Mouse (Mus musculus) lung, embryonic 14.5 days (tissue): ENCODE results near the gene Asb10. TPM values are rescaled to one million over a fixed set of nuclear protein-coding genes. Genes with fewer than 3 reads are reported as not detected.

Experiments used
- ATAC-seq: fragments of 200-750 bp; cut with Nextera tagmentation; 2 replicates; pipeline ENCODE4 v1.8.0; 2017; ENCODE audit warnings: mild to moderate bottlenecking, moderate TSS enrichment, moderate library complexity; ENCODE audit not compliant: insufficient read depth
- DNase-seq: peaks from one replicate; pipeline ENCODE4 v3.0.0-alpha.2; 2015
- H3K27ac ChIP-seq: fragments of 300-500 bp; sonication (generic); 2 replicates; pipeline ENCODE4 v1.5.1; 2014; ENCODE audit warnings: low read depth, mild to moderate bottlenecking, moderate library complexity
- H3K27me3 ChIP-seq: fragments of 300-500 bp; sonication (generic); 2 replicates; pipeline ENCODE4 v1.6.1; 2014; ENCODE audit warnings: low read length, control low read depth; ENCODE audit not compliant: insufficient read depth
- H3K36me3 ChIP-seq: fragments of 300-500 bp; sonication (generic); 2 replicates; pipeline ENCODE4 v1.6.1; 2014; ENCODE audit warnings: control low read depth; ENCODE audit not compliant: insufficient read depth
- H3K4me1 ChIP-seq: fragments of 300-500 bp; sonication (generic); 2 replicates; pipeline ENCODE4 v1.6.1; 2014; ENCODE audit warnings: antibody characterized with exemption, control low read depth; ENCODE audit not compliant: insufficient read depth
- H3K4me2 ChIP-seq: fragments of 300-500 bp; sonication (generic); 2 replicates; pipeline ENCODE4 v1.6.1; 2014; ENCODE audit warnings: mild to moderate bottlenecking
- H3K4me3 ChIP-seq: fragments of 300-500 bp; sonication (generic); 2 replicates; pipeline ENCODE4 v1.5.1; 2014; ENCODE audit warnings: low read depth, low read length
- H3K9ac ChIP-seq: fragments of 300-500 bp; sonication (generic); 2 replicates; pipeline ENCODE4 v1.6.1; 2014
- H3K9me3 ChIP-seq: fragments of 300-500 bp; sonication (generic); 2 replicates; pipeline ENCODE4 v1.6.1; 2016; ENCODE audit warnings: low read depth, low read length, control low read depth
- CTCF ChIP-seq: IDR thresholded peaks from 2 replicates; pipeline ENCODE4 v1.5.1; 2016; ENCODE audit warnings: antibody characterized with exemption, low read depth
- WGBS: fragments of 180-500 bp; shearing (Covaris S2); extraction: QIAGEN DNeasy Blood & Tissue Kit; methylation state at CpG from one replicate; pipeline ENCODE4 v1.1.7; 2014; 5-methylcytosine and 5-hydroxymethylcytosine counted together
- polyA plus RNA-seq: library from polyadenylated mRNA; unstranded; fragments of >200 nt; fragmentation: Nextera tagmentation; extraction: Ambion mirVana; gene quantifications from 2 replicates; pipeline ENCODE4 v1.2.1, GENCODE M21; 2014

Asb10 gene
- polyA plus RNA-seq, 1 experiment from 2014 or later, result 0.29 TPM

DNA sequence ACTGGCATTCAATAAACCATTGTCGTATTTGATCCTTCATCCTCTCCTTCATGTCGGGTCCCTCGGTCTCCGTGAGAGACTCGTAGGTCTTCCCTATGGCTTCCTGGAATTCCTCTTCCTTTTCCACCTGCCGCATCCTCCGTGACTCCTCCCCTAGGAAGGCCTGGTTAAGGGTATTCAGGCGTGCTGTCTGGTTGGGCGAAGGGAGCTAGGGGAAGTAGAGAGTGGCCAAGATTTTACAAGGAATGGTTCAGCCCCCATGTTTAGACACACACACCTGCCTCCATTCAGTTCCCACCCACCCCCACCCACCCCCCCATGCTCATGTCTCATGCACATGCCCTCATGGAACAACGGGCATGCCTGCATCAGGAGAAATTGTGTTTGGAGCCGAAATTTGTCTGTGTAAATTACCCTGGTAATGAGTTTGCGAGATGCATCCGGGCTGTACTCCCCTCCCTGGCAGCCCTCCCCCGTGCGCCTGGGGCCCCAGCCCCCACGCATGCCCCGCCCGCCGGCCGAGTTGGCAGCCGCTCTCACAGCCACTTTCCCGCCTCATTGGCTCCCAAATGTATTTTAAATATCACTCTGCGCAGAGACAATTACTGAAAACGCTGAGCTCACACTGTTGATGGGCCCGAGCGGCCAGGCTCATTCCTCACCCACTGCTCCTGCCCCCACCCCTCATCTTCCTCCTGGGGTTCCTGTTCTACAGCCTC lies 10.0 kb upstream of the Asb10 start:
- WGBS, result 24% methylated on average over 26 of the region's 26 CpGs
- Histone ChIP-seq H3K27ac (no peak overlapping the region), H3K4me2 (peak overlapping the region; percentile 53), H3K4me3 (peak overlapping the region; percentile 16; the same call in 1 of the 2 replicates), H3K9me3 (no peaks in the 10 kb centered on the region; the same call in 1 of the 2 replicates), H3K27me3 (peaks cover 5% of the 10 kb centered on the region; the same call in 1 of the 2 replicates), H3K36me3 (no peaks in the 10 kb centered on the region), H3K9ac (no peak overlapping the region), H3K4me1 (peaks cover 9% of the 10 kb centered on the region)
- no peak for TF ChIP-seq CTCF
- ATAC-seq (peak; percentile 68), DNase-seq (peak; percentile 80)

GRCm38 (mm10) chr5:24542643-24543042 lies 1.9 kb upstream of the Asb10 start:
- no peak for TF ChIP-seq CTCF
- Histone ChIP-seq H3K9me3 (no peaks in the 10 kb centered on the region), H3K4me2 (no peak overlapping the region), H3K27ac (no peak overlapping the region), H3K36me3 (no peaks in the 10 kb centered on the region), H3K4me1 (peaks cover 13% of the 10 kb centered on the region), H3K4me3 (no peak overlapping the region), H3K27me3 (no peaks in the 10 kb centered on the region), H3K9ac (no peak overlapping the region)
- ATAC-seq, result no peak
- no peak for DNase-seq
- WGBS, result 74% methylated on average over 7 of the region's 7 CpGs

GRCm38 (mm10) chr5:24541144-24541569 lies 379 bp upstream of the Asb10 start:
- DNase-seq (no peak), ATAC-seq (peak; percentile 18; the same call in 1 of the 2 replicates)

DNA sequence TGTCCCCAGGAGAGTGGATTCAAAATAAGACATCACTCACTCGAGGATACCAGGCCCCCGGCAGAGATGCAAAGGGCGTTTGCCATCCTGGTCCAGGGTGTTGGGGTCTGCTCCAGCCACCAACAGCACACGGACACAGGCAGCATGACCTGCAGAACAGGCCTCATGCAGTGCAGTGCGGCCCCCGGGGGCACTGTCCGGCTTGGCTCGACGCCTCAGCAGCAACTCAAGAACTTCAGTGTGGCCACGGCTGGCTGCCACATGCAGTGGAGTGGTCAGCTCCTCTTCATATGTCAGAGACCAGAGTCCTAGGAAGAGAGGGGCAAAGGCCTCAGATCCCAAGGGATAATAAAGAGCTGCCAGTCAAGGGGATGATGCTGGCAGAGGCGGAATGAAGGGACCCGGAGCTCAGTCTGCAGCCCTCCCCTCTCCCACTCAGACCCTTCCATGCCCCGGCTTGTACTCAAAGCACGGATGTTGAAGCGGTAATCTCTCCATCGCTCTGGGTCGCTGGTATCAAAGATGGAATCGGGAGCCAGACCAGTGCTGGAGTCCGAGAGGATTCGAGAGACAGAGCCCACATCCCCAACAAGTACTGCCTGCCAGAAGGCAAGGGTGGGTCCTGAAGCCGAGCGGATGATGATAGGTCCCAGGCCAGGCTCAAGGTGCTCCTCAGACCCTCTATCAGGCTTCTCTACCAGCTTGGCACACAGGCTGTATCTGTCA lies 1.0 kb downstream of the Asb10 start:
- H3K36me3 ChIP-seq, result no peaks in the 10 kb centered on the region
- no peak overlapping the region; the same call in 1 of the 2 replicates for H3K4me2 ChIP-seq
- no peak for ATAC-seq
- H3K4me1 ChIP-seq, result peaks cover 13% of the 10 kb centered on the region
- WGBS, result 79% methylated on average over 22 of the region's 22 CpGs
- H3K9me3 ChIP-seq, result no peaks in the 10 kb centered on the region
- no peaks in the 10 kb centered on the region for H3K27me3 ChIP-seq
- no peak overlapping the region for H3K4me3 ChIP-seq
- no peak for DNase-seq
- H3K27ac ChIP-seq, result no peak overlapping the region
- no peak for TF ChIP-seq CTCF
- H3K9ac ChIP-seq, result no peak overlapping the region

More at GRCm38 (mm10) chr5:24541144-24541569, 379 bp upstream of the Asb10 start:
- no peaks in the 10 kb centered on the region for H3K9me3 ChIP-seq
- no peak overlapping the region for H3K27ac ChIP-seq
- 8% methylated on average over 6 of the region's 6 CpGs for WGBS
- peak overlapping the region; percentile 55 for H3K4me2 ChIP-seq
- H3K4me3 ChIP-seq, result peak overlapping the region; percentile 10; the same call in 1 of the 2 replicates
- H3K4me1 ChIP-seq, result peaks cover 13% of the 10 kb centered on the region
- no peak for TF ChIP-seq CTCF
- no peaks in the 10 kb centered on the region for H3K36me3 ChIP-seq
- no peak overlapping the region; the same call in 1 of the 2 replicates for H3K9ac ChIP-seq
- H3K27me3 ChIP-seq, result no peaks in the 10 kb centered on the region

- H3K4me2 ChIP-seq, result no peak overlapping the region
- ATAC-seq (no peak), DNase-seq (no peak)
- no peak overlapping the region for H3K27ac ChIP-seq
- no peak overlapping the region for H3K4me3 ChIP-seq
- no peaks in the 10 kb centered on the region for H3K9me3 ChIP-seq
- H3K27me3 ChIP-seq, result no peaks in the 10 kb centered on the region
- no peak for TF ChIP-seq CTCF
- WGBS, result 60% methylated on average over 16 of the region's 16 CpGs
- no peak overlapping the region for H3K9ac ChIP-seq
- H3K4me1 ChIP-seq, result peaks cover 13% of the 10 kb centered on the region
- no peaks in the 10 kb centered on the region for H3K36me3 ChIP-seq
Measured at GRCm38 (mm10) chr5:24537618-24538017, 3.2 kb downstream of the Asb10 start.

GRCm38 (mm10) chr5:24536511-24536910 lies 4.3 kb downstream of the Asb10 start:
- Histone ChIP-seq H3K27ac (no peak overlapping the region), H3K4me3 (no peak overlapping the region), H3K27me3 (0 out of 2 replicates have a peak, but pooled peaks cover under 1% of the 10 kb centered on the region), H3K36me3 (no peaks in the 10 kb centered on the region), H3K4me1 (peaks cover 13% of the 10 kb centered on the region), H3K9ac (no peak overlapping the region), H3K4me2 (no peak overlapping the region), H3K9me3 (no peaks in the 10 kb centered on the region)
- no peak for TF ChIP-seq CTCF
- WGBS, result 72% methylated on average over 5 of the region's 5 CpGs
- DNase-seq, result no peak
- ATAC-seq, result no peak

- 81% methylated on average over 3 of the region's 3 CpGs for WGBS
- H3K9me3 ChIP-seq, result no peaks in the 10 kb centered on the region
- H3K27ac ChIP-seq, result no peak overlapping the region
- no peaks in the 10 kb centered on the region for H3K36me3 ChIP-seq
- H3K27me3 ChIP-seq, result peaks cover 7% of the 10 kb centered on the region
- no peak for ATAC-seq
- no peak for DNase-seq
- TF ChIP-seq CTCF, result no peak
- H3K4me3 ChIP-seq, result no peak overlapping the region
- H3K4me1 ChIP-seq, result peaks cover 5% of the 10 kb centered on the region
- no peak overlapping the region for H3K4me2 ChIP-seq
- no peak overlapping the region for H3K9ac ChIP-seq
Measured at GRCm38 (mm10) chr5:24535731-24536130, 5.0 kb downstream of the Asb10 start.
